ENCODE assay signal across 9 mouse cellular contexts in genomic region chr15:100666219-100666696, GRCm38 (mm10). TPM values are rescaled to one million over a fixed set of nuclear protein-coding genes. Genes with fewer than 3 reads are reported as not detected.
DNase-seq lines count a peak whose midpoint lies in the region; ATAC-seq lines count a peak whose summit lies in the region.
"Had no signal": no experiment of that assay in that cellular context is flagged by ENCODE, and none has a peak within 500 bp of the region (broad histone marks: within the 10 kb centered on the region; RNA-seq: fewer than 3 reads in every experiment).

No protein-coding gene starts in this region.

- peak; percentile 40 to 54 for DNase-seq in kidney, postnatal 4 days
- peak; percentile 33 for DNase-seq in liver, embryonic 13.5 days
- no peak for DNase-seq in gastrocnemius, postnatal 14 days
- no peak for DNase-seq in urinary bladder, postnatal 4 days (ENCODE audit: low spot score in 2 of 2)

- H3K4me3 ChIP-seq in kidney, embryonic 16.5 days (ENCODE audit: low read length) = no peak overlapping the region
- no peak overlapping the region for H3K4me3 ChIP-seq in embryonic facial prominence, embryonic 13.5 days
- H3K4me3 ChIP-seq in liver, embryonic 13.5 days (replicated peaks) = peak overlapping the region; percentile 66
- no peak overlapping the region for H3K4me3 ChIP-seq in stomach, embryonic 15.5 days (replicated peaks)

- intact Hi-C loops in gastrocnemius, postnatal 14 days (cut with DNase I; ENCODE audit: low total_unique reads) = no loop called here

- H3K4me1 ChIP-seq in kidney, embryonic 16.5 days (ENCODE audit: insufficient read depth, low read length) = peaks cover 15% of the 10 kb centered on the region
- peaks cover 13% of the 10 kb centered on the region for H3K4me1 ChIP-seq in embryonic facial prominence, embryonic 13.5 days
- peaks cover 70% of the 10 kb centered on the region for H3K4me1 ChIP-seq in liver, embryonic 13.5 days (replicated peaks)
- peaks cover 18% of the 10 kb centered on the region for H3K4me1 ChIP-seq in stomach, embryonic 15.5 days

- H3K4me2 ChIP-seq in kidney, embryonic 16.5 days (replicated peaks; ENCODE audit: low read depth, low read length) = no peak overlapping the region
- no peak overlapping the region; the same call in 1 of the 2 replicates for H3K4me2 ChIP-seq in embryonic facial prominence, embryonic 13.5 days
- peak overlapping the region; percentile 74 for H3K4me2 ChIP-seq in liver, embryonic 13.5 days
- H3K4me2 ChIP-seq in stomach, embryonic 15.5 days = peak overlapping the region; percentile 9; the same call in 1 of the 2 replicates

- no peak overlapping the region for H3K27ac ChIP-seq in kidney, embryonic 16.5 days (ENCODE audit: low read length)
- peak overlapping the region; percentile 28; the same call in 1 of the 2 replicates for H3K27ac ChIP-seq in embryonic facial prominence, embryonic 13.5 days
- peak overlapping the region; percentile 47; the same call in 1 of the 2 replicates for H3K27ac ChIP-seq in liver, embryonic 13.5 days
- H3K27ac ChIP-seq in stomach, embryonic 15.5 days = peak overlapping the region; percentile 71

- H3K27me3 ChIP-seq in kidney, embryonic 16.5 days (ENCODE audit: insufficient read depth, low read length) = no peaks in the 10 kb centered on the region
- no peaks in the 10 kb centered on the region for H3K27me3 ChIP-seq in embryonic facial prominence, embryonic 13.5 days
- no peaks in the 10 kb centered on the region for H3K27me3 ChIP-seq in liver, embryonic 13.5 days
- H3K27me3 ChIP-seq in stomach, embryonic 15.5 days (replicated peaks) = no peaks in the 10 kb centered on the region
- H3K27me3 ChIP-seq: Patski had no signal

- 9% methylated on average over 7 of the region's 7 CpGs for WGBS in kidney, embryonic 16.5 days
- WGBS in embryonic facial prominence, embryonic 13.5 days = 9% methylated on average over 7 of the region's 7 CpGs
- 5% methylated on average over 7 of the region's 7 CpGs for WGBS in liver, embryonic 13.5 days (ENCODE audit: insufficient replicate concordance)
- WGBS in stomach, embryonic 15.5 days = 8% methylated on average over 7 of the region's 7 CpGs

- no peak for ATAC-seq in kidney, embryonic 16.5 days (ENCODE audit: low FRiP score, low TSS enrichment)
- ATAC-seq in embryonic facial prominence, embryonic 13.5 days (ENCODE audit: insufficient number of reproducible peaks, insufficient read depth, low FRiP score, low TSS enrichment, low read depth) = no peak
- peak; percentile 37; the same call in 1 of the 2 replicates for ATAC-seq in liver, embryonic 13.5 days (ENCODE audit: low read depth)
- ATAC-seq in stomach, embryonic 15.5 days (ENCODE audit: insufficient read depth, low FRiP score, low read depth) = 0 out of 2 replicates have a peak, but pooled peaks have one; percentile 29
- no peak for ATAC-seq in inflammation-experienced regulatory T-cells, adult 6 months
- ATAC-seq: Patski had no signal

- H3K36me3 ChIP-seq in kidney, embryonic 16.5 days (ENCODE audit: insufficient read depth, low read length) = no peaks in the 10 kb centered on the region
- H3K36me3 ChIP-seq in embryonic facial prominence, embryonic 13.5 days = no peaks in the 10 kb centered on the region
- H3K36me3 ChIP-seq in liver, embryonic 13.5 days = no peaks in the 10 kb centered on the region
- H3K36me3 ChIP-seq in stomach, embryonic 15.5 days = no peaks in the 10 kb centered on the region

- no peaks in the 10 kb centered on the region for H3K9me3 ChIP-seq in kidney, embryonic 16.5 days (ENCODE audit: low read length)
- no peaks in the 10 kb centered on the region for H3K9me3 ChIP-seq in embryonic facial prominence, embryonic 13.5 days
- no peaks in the 10 kb centered on the region for H3K9me3 ChIP-seq in liver, embryonic 13.5 days (replicated peaks)
- H3K9me3 ChIP-seq in stomach, embryonic 15.5 days = no peaks in the 10 kb centered on the region

- no peak overlapping the region for H3K9ac ChIP-seq in kidney, embryonic 16.5 days (replicated peaks; ENCODE audit: low read length)
- peak overlapping the region; percentile 64 for H3K9ac ChIP-seq in embryonic facial prominence, embryonic 13.5 days
- H3K9ac ChIP-seq in liver, embryonic 13.5 days = peak overlapping the region; percentile 44
- H3K9ac ChIP-seq in stomach, embryonic 15.5 days = no peak overlapping the region

RNA-seq across cellular contexts. Expression of gene Bin2, which starts 3.1 kb away (rescaled TPM):
- 2.1 and 3.0 TPM in 2 replicates for polyA plus RNA-seq in kidney, embryonic 16.5 days (2015; fragmentation: Nextera tagmentation; extraction: Ambion mirVana)
- polyA plus RNA-seq in embryonic facial prominence, embryonic 13.5 days (2015; fragmentation: Nextera tagmentation; extraction: Ambion mirVana) = 2.1 and 4.7 TPM in 2 replicates
- polyA plus RNA-seq in liver, embryonic 13.5 days (2015; fragmentation: Nextera tagmentation; extraction: Ambion mirVana) = 19.7 and 25.7 TPM in 2 replicates
- 7.1 TPM in 2 replicates for polyA plus RNA-seq in stomach, embryonic 15.5 days (2015; fragmentation: Nextera tagmentation; extraction: Ambion mirVana)
- under 1 TPM; 0.53 to 0.89 TPM for total RNA-seq in gastrocnemius, postnatal 14 days (2021)
- 100 to 1,000 TPM; 292 to 493 (median 317) TPM for polyA plus RNA-seq in inflammation-experienced regulatory T-cells, adult 6 months (2017; shearing (Covaris generic))
- polyA plus RNA-seq: Patski had no signal

RNA-seq across cellular contexts. Expression of gene Cela1, which starts 21.5 kb away (rescaled TPM):
- polyA plus RNA-seq in kidney, embryonic 16.5 days (2015; fragmentation: Nextera tagmentation; extraction: Ambion mirVana) = 27.1 and 41.9 TPM in 2 replicates
- 1.5 and 2.1 TPM in 2 replicates for polyA plus RNA-seq in embryonic facial prominence, embryonic 13.5 days (2015; fragmentation: Nextera tagmentation; extraction: Ambion mirVana)
- 8.2 and 11.8 TPM in 2 replicates for polyA plus RNA-seq in liver, embryonic 13.5 days (2015; fragmentation: Nextera tagmentation; extraction: Ambion mirVana)
- 273 and 329 TPM in 2 replicates for polyA plus RNA-seq in stomach, embryonic 15.5 days (2015; fragmentation: Nextera tagmentation; extraction: Ambion mirVana)
- not detected for total RNA-seq in gastrocnemius, postnatal 14 days (2021)
- polyA plus RNA-seq in inflammation-experienced regulatory T-cells, adult 6 months (2017; shearing (Covaris generic)) = 10 to 100 TPM in 1 of 3 experiments, 1 to 10 TPM in 2; 6.8 to 12.6 (median 8.2) TPM

RNA-seq across cellular contexts. Expression of gene Smagp, which starts 29.5 kb away (rescaled TPM):
- polyA plus RNA-seq in kidney, embryonic 16.5 days (2015; fragmentation: Nextera tagmentation; extraction: Ambion mirVana) = 41.6 and 45.4 TPM in 2 replicates
- polyA plus RNA-seq in embryonic facial prominence, embryonic 13.5 days (2015; fragmentation: Nextera tagmentation; extraction: Ambion mirVana) = 9.2 and 10.1 TPM in 2 replicates
- polyA plus RNA-seq in liver, embryonic 13.5 days (2015; fragmentation: Nextera tagmentation; extraction: Ambion mirVana) = 7.7 and 7.9 TPM in 2 replicates
- 37.8 and 41.9 TPM in 2 replicates for polyA plus RNA-seq in stomach, embryonic 15.5 days (2015; fragmentation: Nextera tagmentation; extraction: Ambion mirVana)
- 1 to 10 TPM; 6.0 to 6.4 TPM for total RNA-seq in gastrocnemius, postnatal 14 days (2021)
- polyA plus RNA-seq in inflammation-experienced regulatory T-cells, adult 6 months (2017; shearing (Covaris generic)) = 1 to 10 TPM in 1 of 3 experiments, not detected in 2; 1.3 TPM

RNA-seq across cellular contexts. Expression of gene Dazap2, which starts 51.1 kb away (rescaled TPM):
- 262 and 290 TPM in 2 replicates for polyA plus RNA-seq in kidney, embryonic 16.5 days (2015; fragmentation: Nextera tagmentation; extraction: Ambion mirVana)
- 155 and 159 TPM in 2 replicates for polyA plus RNA-seq in embryonic facial prominence, embryonic 13.5 days (2015; fragmentation: Nextera tagmentation; extraction: Ambion mirVana)
- 141 and 173 TPM in 2 replicates for polyA plus RNA-seq in liver, embryonic 13.5 days (2015; fragmentation: Nextera tagmentation; extraction: Ambion mirVana)
- 194 and 215 TPM in 2 replicates for polyA plus RNA-seq in stomach, embryonic 15.5 days (2015; fragmentation: Nextera tagmentation; extraction: Ambion mirVana)
- total RNA-seq in gastrocnemius, postnatal 14 days (2021) = 10 to 100 TPM; 58.7 to 62.1 TPM
- polyA plus RNA-seq in inflammation-experienced regulatory T-cells, adult 6 months (2017; shearing (Covaris generic)) = 100 to 1,000 TPM; 722 to 762 (median 736) TPM

Comparison
In these comparisons a context has a peak if more than half of its experiments do, and no peak if none do; other contexts are left out.
1. DNase-seq: peak in kidney, postnatal 4 days (2 of 2) and liver, embryonic 13.5 days (single experiment); none in gastrocnemius, postnatal 14 days (single experiment) and urinary bladder, postnatal 4 days (0 of 2).
2. ATAC-seq: peak in liver, embryonic 13.5 days (single experiment) and stomach, embryonic 15.5 days (single experiment); none in kidney, embryonic 16.5 days (single experiment), embryonic facial prominence, embryonic 13.5 days (single experiment) and inflammation-experienced regulatory T-cells, adult 6 months (single experiment).
3. H3K4me2 ChIP-seq: peak in liver, embryonic 13.5 days (single experiment) and stomach, embryonic 15.5 days (single experiment); none in kidney, embryonic 16.5 days (single experiment) and embryonic facial prominence, embryonic 13.5 days (single experiment).
4. H3K9ac ChIP-seq: peak in embryonic facial prominence, embryonic 13.5 days (single experiment) and liver, embryonic 13.5 days (single experiment); none in kidney, embryonic 16.5 days (single experiment) and stomach, embryonic 15.5 days (single experiment).
5. RNA of gene Bin2, which starts 3.1 kb away (polyA plus RNA-seq): 292 to 493 TPM in inflammation-experienced regulatory T-cells, adult 6 months; 19.7 to 25.7 TPM in liver, embryonic 13.5 days, 7.1 TPM in stomach, embryonic 15.5 days, 2.1 to 3.0 TPM in kidney, embryonic 16.5 days and 2.1 to 4.7 TPM in embryonic facial prominence, embryonic 13.5 days; every median in the first group is over 10 times any median in the second.